Mouse (Mus musculus): ENCODE measurements around the gene Rara. TPM values are rescaled to one million over a fixed set of nuclear protein-coding genes. Genes with fewer than 3 reads are reported as not detected.
"Not testable (repeated sequence)": the region's sequence is repeated elsewhere in the genome, so short reads cannot be mapped to it uniquely, and the experiment has no call there.

The Rara gene
- polyA plus RNA-seq, 1 experiment from 2014 or later = 43.7 TPM

GRCm38 (mm10) chr11:98972801-98973360 lies 45.3 kb downstream of the Rara start:
- Histone ChIP-seq H3K27me3 (ENCODE audit: low read depth, poor library complexity, severe bottlenecking) (no peaks in the 10 kb centered on the region), H3K4me1 (peaks cover 47% of the 10 kb centered on the region)

GRCm38 (mm10) chr11:98973584-98973983 lies 46.0 kb downstream of the Rara start:
- DNase-seq (ENCODE audit: low spot score) = peak; percentile 30
- Histone ChIP-seq H3K36me3 (peaks cover 65% of the 10 kb centered on the region), H3K27me3 (ENCODE audit: low read depth, poor library complexity, severe bottlenecking) (no peaks in the 10 kb centered on the region), H3K9me3 (replicated peaks) (no peaks in the 10 kb centered on the region), H3K27ac (no peak overlapping the region), H3K4me3 (no peak overlapping the region), H3K4me1 (peaks cover 41% of the 10 kb centered on the region)
- WGBS = 92% methylated on average over 14 of the region's 14 CpGs

More at GRCm38 (mm10) chr11:98972801-98973360, 45.3 kb downstream of the Rara start:
- H3K9me3 ChIP-seq (replicated peaks) = no peaks in the 10 kb centered on the region
- 94% methylated on average over 9 of the region's 9 CpGs for WGBS
- H3K27ac ChIP-seq = no peak overlapping the region
- no peak for DNase-seq (ENCODE audit: low spot score)
- peaks cover 72% of the 10 kb centered on the region for H3K36me3 ChIP-seq
- H3K4me3 ChIP-seq = no peak overlapping the region

- H3K36me3 ChIP-seq = peaks cover 62% of the 10 kb centered on the region
- H3K27me3 ChIP-seq (ENCODE audit: low read depth, poor library complexity, severe bottlenecking) = no peaks in the 10 kb centered on the region
- WGBS = 84% methylated on average over 6 of the region's 6 CpGs
- DNase-seq (ENCODE audit: low spot score) = peak; percentile 30
- H3K9me3 ChIP-seq (replicated peaks) = no peaks in the 10 kb centered on the region
- no peak overlapping the region for H3K27ac ChIP-seq
- peaks cover 40% of the 10 kb centered on the region for H3K4me1 ChIP-seq
- H3K4me3 ChIP-seq = no peak overlapping the region
Measured at GRCm38 (mm10) chr11:98974213-98974612, 46.6 kb downstream of the Rara start.

GRCm38 (mm10) chr11:98974871-98975719 lies 47.5 kb downstream of the Rara start:
- no peak overlapping the region for H3K27ac ChIP-seq
- H3K36me3 ChIP-seq = peaks cover 53% of the 10 kb centered on the region
- whole genome bisulfite sequencing = 53% methylated on average over 5 of the region's 5 CpGs
- H3K4me1 ChIP-seq = peaks cover 31% of the 10 kb centered on the region
- no peaks in the 10 kb centered on the region for H3K9me3 ChIP-seq (replicated peaks)
- H3K27me3 ChIP-seq (ENCODE audit: low read depth, poor library complexity, severe bottlenecking) = no peaks in the 10 kb centered on the region
- DNase-seq (ENCODE audit: low spot score) = peak; percentile 79
- no peak overlapping the region for H3K4me3 ChIP-seq

GRCm38 (mm10) chr11:98978526-98979148 lies 51.0 kb downstream of the Rara start:
- Histone ChIP-seq H3K36me3 (peaks cover 18% of the 10 kb centered on the region), H3K4me1 (peaks cover 34% of the 10 kb centered on the region), H3K4me3 (no peak overlapping the region), H3K27ac (no peak overlapping the region), H3K9me3 (replicated peaks) (no peaks in the 10 kb centered on the region), H3K27me3 (ENCODE audit: low read depth, poor library complexity, severe bottlenecking) (peaks cover 35% of the 10 kb centered on the region)
- DNase-seq (ENCODE audit: low spot score) = peak; percentile 33
- WGBS = 42% methylated on average over 15 of the region's 15 CpGs

GRCm38 (mm10) chr11:98979356-98979755 lies 51.7 kb downstream of the Rara start:
- Histone ChIP-seq H3K9me3 (replicated peaks) (no peaks in the 10 kb centered on the region), H3K4me3 (no peak overlapping the region), H3K36me3 (peaks cover 10% of the 10 kb centered on the region), H3K27me3 (ENCODE audit: low read depth, poor library complexity, severe bottlenecking) (peaks cover 42% of the 10 kb centered on the region), H3K27ac (no peak overlapping the region), H3K4me1 (peaks cover 35% of the 10 kb centered on the region)
- 79% methylated on average over 5 of the region's 5 CpGs for WGBS
- no peak for DNase-seq (ENCODE audit: low spot score)

- Histone ChIP-seq H3K4me1 (peaks cover 45% of the 10 kb centered on the region), H3K36me3 (no peaks in the 10 kb centered on the region), H3K27ac (peak overlapping the region; percentile 79), H3K4me3 (peak overlapping the region; percentile 69), H3K9me3 (replicated peaks) (no peaks in the 10 kb centered on the region), H3K27me3 (ENCODE audit: low read depth, poor library complexity, severe bottlenecking) (peaks cover 44% of the 10 kb centered on the region)
- DNase-seq (ENCODE audit: low spot score) = peak; percentile 32
- 37% methylated on average over 20 of the region's 20 CpGs for WGBS
Measured at GRCm38 (mm10) chr11:98981289-98981996, 53.8 kb downstream of the Rara start.

GRCm38 (mm10) chr11:98981997-98982772 lies 54.6 kb downstream of the Rara start:
- peak overlapping the region; percentile 79 for H3K27ac ChIP-seq
- H3K4me1 ChIP-seq = peaks cover 45% of the 10 kb centered on the region
- under 1% methylated on average over 94 of the region's 94 CpGs for WGBS
- peaks cover 44% of the 10 kb centered on the region for H3K27me3 ChIP-seq (ENCODE audit: low read depth, poor library complexity, severe bottlenecking)
- H3K36me3 ChIP-seq = no peaks in the 10 kb centered on the region
- peak overlapping the region; percentile 69 for H3K4me3 ChIP-seq
- DNase-seq (ENCODE audit: low spot score) = peak; percentile 84
- H3K9me3 ChIP-seq (replicated peaks) = no peaks in the 10 kb centered on the region

GRCm38 (mm10) chr11:98982773-98983133 lies 55.1 kb downstream of the Rara start, which contains the start of gene Gjd3:
Gjd3 (minus strand) TSS chr11:98983016.
- H3K4me3 ChIP-seq = peak within 1 kb of the TSS; percentile 69
- 3% methylated on average over 28 of the region's 28 CpGs for WGBS
- peaks cover 45% of the 10 kb centered on the region for H3K4me1 ChIP-seq
- H3K36me3 ChIP-seq = 0 out of 2 replicates have a peak, but pooled peaks cover 1% of the 10 kb centered on the region
- DNase-seq (ENCODE audit: low spot score) = no peak
- peaks cover 44% of the 10 kb centered on the region for H3K27me3 ChIP-seq (ENCODE audit: low read depth, poor library complexity, severe bottlenecking)
- no peaks in the 10 kb centered on the region for H3K9me3 ChIP-seq (replicated peaks)
- H3K27ac ChIP-seq = peak within 1 kb of the TSS; percentile 79

- H3K4me1 ChIP-seq = peaks cover 44% of the 10 kb centered on the region
- DNase-seq (ENCODE audit: low spot score) = peak; percentile 30
- H3K4me3 ChIP-seq = no peak overlapping the region
- WGBS = 50% methylated on average over 8 of the region's 8 CpGs
- H3K36me3 ChIP-seq = peaks cover 8% of the 10 kb centered on the region
- no peak overlapping the region for H3K27ac ChIP-seq
- peaks cover 44% of the 10 kb centered on the region for H3K27me3 ChIP-seq (ENCODE audit: low read depth, poor library complexity, severe bottlenecking)
- no peaks in the 10 kb centered on the region for H3K9me3 ChIP-seq (replicated peaks)
Measured at GRCm38 (mm10) chr11:98983551-98983950, 55.9 kb downstream of the Rara start.

- Histone ChIP-seq H3K9me3 (replicated peaks) (no peaks in the 10 kb centered on the region), H3K4me1 (peaks cover 38% of the 10 kb centered on the region), H3K27ac (no peak overlapping the region), H3K4me3 (no peak overlapping the region), H3K27me3 (ENCODE audit: low read depth, poor library complexity, severe bottlenecking) (peaks cover 41% of the 10 kb centered on the region), H3K36me3 (peaks cover 21% of the 10 kb centered on the region)
- 86% methylated on average over 7 of the region's 7 CpGs for WGBS
- DNase-seq (ENCODE audit: low spot score) = no peak
Measured at GRCm38 (mm10) chr11:98985542-98985941, 57.9 kb downstream of the Rara start.

GRCm38 (mm10) chr11:98988260-98988659 lies 60.6 kb downstream of the Rara start:
- peaks cover 16% of the 10 kb centered on the region for H3K4me1 ChIP-seq
- 94% methylated on average over 6 of the region's 6 CpGs for WGBS
- not testable (repeated sequence) for H3K4me3 ChIP-seq

More at GRCm38 (mm10) chr11:98988260-98988659, 60.6 kb downstream of the Rara start:
- Histone ChIP-seq H3K27me3 (ENCODE audit: low read depth, poor library complexity, severe bottlenecking) (peaks cover 13% of the 10 kb centered on the region), H3K36me3 (peaks cover 48% of the 10 kb centered on the region)
- not testable (repeated sequence) for DNase-seq (ENCODE audit: low spot score); H3K9me3 ChIP-seq (replicated peaks); H3K27ac ChIP-seq

All from limb, embryonic 10.5 days (tissue).